Mouse (Mus musculus): ENCODE measurements around the gene App.

DNA sequence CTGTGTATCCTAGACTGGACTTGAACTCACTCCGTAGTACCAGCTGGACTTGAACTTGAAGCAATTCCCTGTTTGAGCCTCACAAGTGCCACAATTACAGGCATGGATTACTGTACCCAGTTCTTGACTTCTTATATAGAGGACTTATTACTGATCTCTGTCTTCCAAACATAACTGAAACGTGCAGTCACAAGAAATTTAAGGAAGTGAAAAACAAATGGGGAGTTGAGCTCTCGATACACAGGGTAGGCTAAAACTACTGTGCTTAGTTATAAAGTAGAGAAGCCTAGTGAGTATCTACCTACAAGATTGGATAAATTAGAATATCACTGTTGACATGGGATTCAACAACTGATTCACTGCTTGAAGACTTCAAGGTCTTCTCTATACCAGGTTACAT, 160.9 kb downstream of the App start:
- TF ChIP-seq CTCF (IDR thresholded peaks at IDR 0.05; ENCODE audit: low read depth) (no peak), EP300 (IDR thresholded peaks at IDR 0.05; ENCODE audit: low read depth) (no peak)
